Mouse (Mus musculus): ENCODE results near the gene Pde8b. TPM values are rescaled to one million over a fixed set of nuclear protein-coding genes. Genes with fewer than 3 reads are reported as not detected.

Pde8b gene
- total RNA-seq, 2 experiments from 2014 or later, result 132 to 151 TPM

DNA sequence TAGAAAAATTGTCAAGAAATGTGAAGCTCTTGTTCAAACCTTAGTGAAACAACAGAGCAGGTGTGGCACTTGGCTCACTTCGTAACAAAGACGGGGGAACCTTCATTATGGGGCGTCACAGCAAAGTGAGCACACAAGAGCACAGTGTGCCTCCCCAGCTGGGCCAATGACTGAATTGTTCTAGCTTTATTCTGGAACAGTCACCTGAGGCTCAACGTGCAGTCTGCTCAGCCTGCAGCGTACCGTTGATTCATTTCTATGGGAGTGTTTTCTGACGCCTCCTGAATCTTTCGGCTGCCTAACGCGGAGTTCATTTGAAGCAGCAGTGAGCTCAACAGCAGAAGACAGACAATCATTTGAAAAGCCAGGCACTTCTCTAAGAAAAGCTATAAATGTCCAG is 154.3 kb downstream of the Pde8b start:
- peak overlapping the region; percentile 1; the same call in 1 of the 2 replicates for H3K27ac ChIP-seq
- DNase-seq (ENCODE audit: extremely low spot score in 1 of 2, low spot score in 2 of 2), result peak in 1 of 2 experiments; percentile 61
- no peak for TF ChIP-seq CTCF (IDR thresholded peaks at IDR 0.05)
- intact Hi-C loops (cut with DNase I), result no loop called here
- H3K4me3 ChIP-seq, result no peak overlapping the region

DNA sequence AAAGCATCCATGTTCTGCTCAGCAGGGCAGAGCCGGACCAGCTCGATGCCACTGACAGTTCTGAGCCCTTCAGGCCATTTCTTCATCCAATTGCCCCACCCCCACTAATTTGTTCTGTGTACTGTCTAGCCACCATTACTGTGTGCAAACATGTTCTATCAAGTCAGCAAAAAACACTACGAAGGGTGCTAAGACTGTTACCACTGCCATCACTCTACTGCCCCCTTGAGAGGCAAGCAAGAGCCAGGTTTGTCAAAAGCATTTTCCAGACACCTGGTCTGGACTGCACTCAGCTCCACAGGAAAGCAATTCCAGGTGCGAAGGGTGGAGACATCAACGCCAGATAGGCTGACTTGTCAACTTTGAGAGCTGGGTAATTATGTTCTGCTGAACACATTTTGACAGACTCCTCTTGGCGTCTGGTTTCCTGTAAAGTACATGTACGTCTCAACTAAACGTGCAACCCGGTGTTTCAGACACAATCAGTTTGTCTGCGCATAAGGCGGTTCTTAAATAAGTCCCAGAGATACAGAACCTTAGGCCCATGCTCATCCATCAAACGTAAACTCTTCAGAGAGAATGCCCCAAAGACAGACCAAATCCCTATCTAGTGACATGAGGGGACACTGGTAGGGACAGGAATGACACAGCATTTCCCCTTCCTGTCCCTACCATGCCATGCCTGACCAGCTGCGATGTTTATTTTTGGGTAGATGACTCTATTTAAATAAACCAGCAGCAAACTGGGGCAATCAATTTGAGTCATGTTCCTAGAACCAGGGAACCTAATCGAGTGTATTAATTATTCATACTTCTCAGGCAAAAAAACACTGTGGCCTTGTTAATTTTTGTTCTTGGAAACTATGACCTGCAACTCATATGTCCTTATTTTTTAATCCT is 158.3 kb downstream of the Pde8b start:
- Histone ChIP-seq H3K4me3 (no peak overlapping the region), H3K27ac (no peak overlapping the region)
- peak; percentile 16 for TF ChIP-seq CTCF (IDR thresholded peaks at IDR 0.05)
- intact Hi-C loops (cut with DNase I), result no loop called here
- DNase-seq (ENCODE audit: extremely low spot score in 1 of 2, low spot score in 2 of 2), result no peak

DNA sequence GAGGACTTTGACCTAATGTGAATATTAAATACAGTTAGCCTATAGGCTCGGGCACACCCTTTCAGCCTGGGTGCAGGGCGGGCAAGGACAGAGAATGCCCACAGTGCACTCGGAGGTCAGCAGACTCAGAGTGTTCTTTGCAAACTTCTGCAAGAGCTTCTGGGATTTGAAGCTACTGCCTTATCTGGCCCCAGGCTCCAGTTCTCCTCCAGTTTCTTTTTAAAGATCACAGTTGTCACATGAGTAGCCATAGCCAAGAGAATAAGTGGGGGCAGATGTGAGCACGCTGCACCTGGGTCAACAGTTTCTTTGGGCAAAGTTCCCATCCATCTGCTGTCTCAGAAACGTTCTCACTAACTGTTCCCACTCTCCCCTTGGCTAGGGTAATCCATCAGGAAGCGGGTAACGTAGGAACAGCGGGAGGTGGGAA is 162.8 kb downstream of the Pde8b start:
- DNase-seq (ENCODE audit: extremely low spot score in 1 of 2, low spot score in 2 of 2), result no peak

DNA sequence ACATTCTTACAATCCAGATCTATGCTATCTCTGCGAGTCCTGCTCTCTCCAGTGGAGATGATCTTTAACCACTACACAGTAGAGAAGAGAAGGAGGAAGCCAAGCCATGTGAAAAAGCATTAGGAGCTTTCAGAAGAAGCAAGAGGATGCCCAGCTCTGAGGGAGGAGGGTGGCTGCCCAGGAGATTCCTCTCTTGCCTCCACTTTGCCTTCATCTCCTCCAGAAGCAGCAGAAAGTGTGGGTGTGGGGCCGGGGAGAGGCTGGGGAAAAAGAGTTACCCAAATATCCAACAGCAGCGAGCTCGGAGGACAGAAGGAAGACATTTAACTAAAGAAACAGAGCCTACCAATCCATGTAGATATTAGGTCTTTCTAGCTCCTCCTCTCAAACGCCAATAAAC is 164.1 kb downstream of the Pde8b start:
- intact Hi-C loops (cut with DNase I), result loop anchor here (5.0 kb wide), 1 partner anchor 41 kb away; no protein-coding TSS in a partner anchor
- no peak for DNase-seq (ENCODE audit: extremely low spot score in 1 of 2, low spot score in 2 of 2)
- Histone ChIP-seq H3K27ac (peak overlapping the region; percentile 69; the same call in 1 of the 2 replicates), H3K4me3 (no peak overlapping the region)
- no peak for TF ChIP-seq CTCF (IDR thresholded peaks at IDR 0.05)

More for the DNA sequence above, 162.8 kb downstream of the Pde8b start:
- no peak overlapping the region for H3K4me3 ChIP-seq
- intact Hi-C loops (cut with DNase I), result loop anchor here (5.0 kb wide), 1 partner anchor 40 kb away; no protein-coding TSS in a partner anchor
- no peak for TF ChIP-seq CTCF (IDR thresholded peaks at IDR 0.05)
- H3K27ac ChIP-seq, result peak overlapping the region; percentile 69

DNA sequence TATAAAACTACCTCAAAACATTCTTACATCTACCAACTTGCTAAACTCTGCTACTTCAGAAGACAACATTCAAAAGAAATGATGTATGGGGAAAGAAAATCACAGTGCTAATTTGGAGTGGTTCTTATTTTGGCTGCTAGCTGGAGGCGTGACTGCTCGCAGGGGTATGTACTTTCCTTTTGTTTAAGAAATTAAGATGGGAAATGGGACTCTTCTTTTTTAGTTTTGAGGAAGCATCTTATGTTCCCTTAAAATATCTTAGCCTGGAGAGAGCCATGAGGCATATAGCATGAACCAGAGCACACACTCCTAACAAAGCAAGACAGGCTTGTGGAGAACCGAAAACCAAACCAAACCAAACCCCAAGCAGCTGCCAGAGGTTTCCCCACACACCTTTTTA is 167.5 kb downstream of the Pde8b start:
- Histone ChIP-seq H3K27ac (peak overlapping the region; percentile 69), H3K4me3 (no peak overlapping the region)
- no peak for DNase-seq (ENCODE audit: extremely low spot score in 1 of 2, low spot score in 2 of 2)
- intact Hi-C loops (cut with DNase I), result loop anchor here (2.0 to 5.0 kb wide), 2 partner anchors 78 to 140 kb away; no protein-coding TSS in a partner anchor
- TF ChIP-seq CTCF (IDR thresholded peaks at IDR 0.05), result no peak

DNA sequence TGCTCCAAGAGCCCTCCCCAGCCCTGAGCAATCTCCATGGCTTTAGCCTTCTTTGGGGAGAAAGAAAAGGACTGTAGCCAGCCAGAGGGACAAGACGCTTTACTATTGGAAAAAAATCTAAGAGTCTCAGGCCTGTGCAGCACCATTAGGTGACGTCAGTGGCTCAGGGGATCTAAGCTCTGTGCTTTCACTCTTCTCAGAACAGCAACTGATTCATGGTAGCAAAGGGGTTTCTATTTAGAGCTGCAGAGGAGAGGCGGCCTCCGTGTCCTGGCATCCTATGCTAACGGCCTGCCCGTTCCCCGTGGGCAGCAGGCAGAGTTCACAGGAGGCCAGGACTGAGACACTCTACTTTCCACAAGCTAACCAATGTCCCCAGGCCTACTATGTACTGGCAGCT is 169.1 kb downstream of the Pde8b start:
- Histone ChIP-seq H3K4me3 (no peak overlapping the region), H3K27ac (peak overlapping the region; percentile 81)
- TF ChIP-seq CTCF (IDR thresholded peaks at IDR 0.05), result no peak
- intact Hi-C loops (cut with DNase I), result loop anchor here (5.0 kb wide), 1 partner anchor 141 kb away; no protein-coding TSS in a partner anchor
- DNase-seq (ENCODE audit: extremely low spot score in 1 of 2, low spot score in 2 of 2), result no peak

DNA sequence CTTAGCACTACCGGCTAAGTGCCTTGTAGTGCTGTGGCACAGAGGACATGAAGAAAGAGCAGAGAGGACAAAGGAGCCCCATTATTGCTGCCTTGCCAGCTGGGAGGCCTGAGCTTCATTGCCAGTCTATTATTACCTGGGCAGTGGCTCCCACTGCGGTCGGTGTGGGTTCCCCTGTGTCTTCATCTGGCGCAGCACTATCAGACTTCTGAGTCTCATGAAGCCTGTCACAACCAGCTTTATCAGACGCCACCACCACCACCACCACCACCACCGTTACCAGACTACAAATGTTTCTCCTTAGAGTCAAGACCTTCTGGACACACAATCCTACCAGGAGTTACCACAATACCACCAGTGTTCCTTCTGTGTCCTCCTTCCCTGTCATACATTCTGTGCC is 171.6 kb downstream of the Pde8b start:
- DNase-seq (ENCODE audit: extremely low spot score in 1 of 2, low spot score in 2 of 2), result no peak
- Histone ChIP-seq H3K4me3 (no peak overlapping the region), H3K27ac (no peak overlapping the region)
- TF ChIP-seq CTCF (IDR thresholded peaks at IDR 0.05), result no peak
- intact Hi-C loops (cut with DNase I), result no loop called here

DNA sequence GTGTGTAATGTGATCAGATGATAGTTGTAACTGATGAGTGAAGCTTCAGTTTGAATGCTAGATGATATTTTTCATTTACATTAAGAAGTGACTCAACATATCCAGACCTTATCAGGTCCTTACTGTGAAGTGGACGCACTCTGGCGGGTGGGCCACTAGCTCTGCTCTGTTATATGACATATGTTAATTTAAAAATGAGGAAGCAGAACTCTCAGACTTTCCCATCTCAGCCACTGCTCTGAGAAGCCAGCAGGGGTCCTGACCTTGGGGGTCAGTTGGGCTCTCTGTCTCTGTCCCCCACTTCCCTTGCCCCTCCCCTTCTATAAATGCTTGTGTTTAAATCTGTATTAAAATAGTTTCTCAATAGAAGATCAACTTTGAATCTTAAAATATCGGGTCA is 172.4 kb downstream of the Pde8b start:
- Histone ChIP-seq H3K27ac (no peak overlapping the region), H3K4me3 (no peak overlapping the region)
- DNase-seq (ENCODE audit: extremely low spot score in 1 of 2, low spot score in 2 of 2), result no peak
- TF ChIP-seq CTCF (IDR thresholded peaks at IDR 0.05), result no peak
- intact Hi-C loops (cut with DNase I), result no loop called here

DNA sequence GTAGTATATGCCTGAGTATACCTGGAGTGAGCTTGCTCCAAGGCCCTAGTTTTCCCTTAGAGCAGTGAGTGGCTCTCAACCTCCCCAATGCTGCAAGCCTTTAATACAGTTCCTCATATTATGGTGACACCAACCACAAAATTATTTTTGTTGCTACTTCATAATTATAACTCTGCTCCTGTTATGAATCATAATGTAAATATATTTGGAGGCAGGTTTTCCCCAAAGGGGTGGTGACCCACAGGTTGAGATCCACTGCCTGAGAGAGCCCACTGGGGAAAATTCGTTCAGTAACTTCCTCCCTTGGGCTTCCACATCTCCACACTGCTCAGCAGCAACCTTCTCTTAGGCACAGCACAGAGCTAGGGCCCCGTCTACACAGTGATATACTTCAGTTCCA is 174.0 kb downstream of the Pde8b start:
- DNase-seq (ENCODE audit: extremely low spot score in 1 of 2, low spot score in 2 of 2), result no peak
- no peak overlapping the region for H3K4me3 ChIP-seq
- intact Hi-C loops (cut with DNase I), result no loop called here
- TF ChIP-seq CTCF (IDR thresholded peaks at IDR 0.05), result no peak
- H3K27ac ChIP-seq, result no peak overlapping the region

DNA sequence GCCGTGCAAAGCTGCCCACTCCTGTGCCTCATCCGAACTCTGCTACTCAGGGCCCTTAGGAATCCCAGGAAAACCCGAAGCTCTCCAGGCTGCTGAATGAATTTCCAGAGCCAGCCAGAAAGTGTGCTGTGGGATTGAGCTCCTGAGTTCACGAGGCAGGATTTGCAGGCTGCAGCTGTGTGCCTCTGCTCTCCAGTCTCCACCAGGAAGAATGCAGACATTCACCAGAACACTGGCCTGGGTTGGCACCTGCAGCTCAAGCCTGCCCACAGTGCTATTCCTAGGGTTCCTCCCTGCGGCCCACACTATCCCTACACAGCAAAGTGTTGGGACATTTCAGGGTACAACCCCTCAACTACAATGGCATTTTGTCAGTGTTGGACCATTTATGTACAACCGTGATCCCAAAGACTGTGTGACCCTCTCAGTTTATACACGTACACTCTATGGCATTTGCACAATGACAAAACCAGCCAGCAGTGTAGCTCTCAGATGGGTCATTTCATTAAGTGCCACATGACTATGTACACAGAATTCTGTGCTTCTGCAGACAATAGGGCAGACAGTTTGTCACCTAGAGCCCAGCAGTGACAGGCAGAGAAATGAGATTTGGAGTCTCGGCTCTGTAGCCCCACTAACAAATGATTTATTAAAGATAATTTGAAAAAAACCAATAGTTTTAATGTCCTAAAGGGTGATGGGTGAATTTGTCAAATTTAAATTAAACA is 176.5 kb downstream of the Pde8b start:
- no peak for DNase-seq (ENCODE audit: extremely low spot score in 1 of 2, low spot score in 2 of 2)
- H3K27ac ChIP-seq, result peak overlapping the region; percentile 20; the same call in 1 of the 2 replicates
- no peak for TF ChIP-seq CTCF (IDR thresholded peaks at IDR 0.05)
- H3K4me3 ChIP-seq, result no peak overlapping the region
- intact Hi-C loops (cut with DNase I), result no loop called here

DNA sequence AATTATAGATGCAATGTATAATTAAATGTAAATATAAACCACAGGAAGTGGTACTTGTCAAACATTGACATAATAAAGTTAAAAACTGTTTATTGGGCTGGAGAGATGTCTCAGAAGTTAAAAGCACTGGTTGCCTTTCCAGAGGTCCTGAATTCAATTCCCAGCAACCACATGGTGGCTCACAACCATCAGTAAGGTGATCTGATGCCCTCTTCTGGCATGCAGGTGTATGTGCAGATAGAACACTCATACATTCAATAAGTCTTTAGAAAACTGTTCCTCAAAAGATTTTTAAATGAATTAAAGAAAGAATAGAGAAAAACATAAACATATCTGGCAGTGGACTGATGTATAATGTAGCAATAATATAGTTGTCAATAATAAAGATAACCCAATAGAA is 179.9 kb downstream of the Pde8b start:
- H3K4me3 ChIP-seq, result no peak overlapping the region
- no peak overlapping the region for H3K27ac ChIP-seq
- TF ChIP-seq CTCF (IDR thresholded peaks at IDR 0.05), result peak; percentile 29; the same call in 1 of the 2 replicates
- DNase-seq (ENCODE audit: extremely low spot score in 1 of 2, low spot score in 2 of 2), result no peak
- intact Hi-C loops (cut with DNase I), result no loop called here

DNA sequence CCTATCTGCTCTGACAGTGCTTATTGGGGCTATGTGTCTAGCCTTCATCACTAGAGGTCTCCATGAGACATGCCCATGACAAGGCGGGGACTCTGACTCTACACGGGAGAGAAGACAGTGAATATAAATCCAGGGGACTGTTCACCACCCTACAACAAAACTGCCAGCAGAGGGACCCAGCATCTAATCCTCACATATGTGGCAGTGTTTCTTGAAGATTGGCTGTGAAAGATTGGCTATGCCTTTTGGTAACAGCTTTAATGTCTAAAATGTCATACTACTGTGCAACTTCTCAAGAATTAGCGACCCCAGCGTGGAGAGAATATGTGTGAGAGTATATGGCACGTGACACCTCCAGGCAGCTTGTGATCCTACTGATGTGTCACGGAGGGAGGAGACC is 182.3 kb downstream of the Pde8b start:
- intact Hi-C loops (cut with DNase I), result loop anchor here (5.0 kb wide), 1 partner anchor 219 kb away; no protein-coding TSS in a partner anchor
- Histone ChIP-seq H3K27ac (no peak overlapping the region), H3K4me3 (no peak overlapping the region)
- DNase-seq (ENCODE audit: extremely low spot score in 1 of 2, low spot score in 2 of 2), result no peak
- TF ChIP-seq CTCF (IDR thresholded peaks at IDR 0.05), result peak; percentile 44
